Mouse (Mus musculus): ENCODE results near the gene Snrnp27.

Gene Snrnp27

DNA sequence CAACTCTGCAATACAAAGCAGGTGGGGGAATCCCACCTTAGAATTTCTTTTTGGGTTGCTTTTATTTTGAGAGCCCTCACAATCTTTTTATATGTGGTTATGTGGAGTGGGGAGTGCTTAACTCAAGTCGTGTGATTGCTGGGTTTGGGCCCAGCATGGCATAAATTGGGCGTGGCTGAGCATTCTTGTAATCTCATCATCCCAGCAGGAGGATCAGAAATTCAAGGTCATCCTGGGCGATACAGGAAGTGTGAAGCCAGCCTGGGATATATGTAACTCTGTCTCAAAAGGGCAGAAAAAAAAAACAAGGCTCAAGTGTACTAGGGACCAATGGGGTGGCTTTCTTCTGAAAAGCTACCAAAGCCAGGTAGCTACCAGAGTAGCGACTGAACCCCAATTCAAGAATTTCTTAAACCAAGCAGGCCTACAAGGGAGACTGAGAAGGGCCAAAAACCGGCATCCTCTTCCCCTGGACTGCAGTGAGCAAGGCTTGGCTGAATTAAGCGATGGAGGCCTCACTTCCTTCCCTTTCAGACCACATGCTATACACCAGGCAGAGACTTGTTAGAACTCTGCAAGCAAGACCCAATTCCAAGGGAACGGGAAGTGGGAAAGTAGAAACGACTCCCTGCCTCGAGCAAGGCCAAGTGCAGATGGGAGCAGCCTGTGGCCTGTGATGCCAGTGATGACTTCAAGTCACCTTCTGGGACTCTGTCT, 24.0 kb downstream of the Snrnp27 start:
- peak; percentile 85 for DNase-seq

DNA sequence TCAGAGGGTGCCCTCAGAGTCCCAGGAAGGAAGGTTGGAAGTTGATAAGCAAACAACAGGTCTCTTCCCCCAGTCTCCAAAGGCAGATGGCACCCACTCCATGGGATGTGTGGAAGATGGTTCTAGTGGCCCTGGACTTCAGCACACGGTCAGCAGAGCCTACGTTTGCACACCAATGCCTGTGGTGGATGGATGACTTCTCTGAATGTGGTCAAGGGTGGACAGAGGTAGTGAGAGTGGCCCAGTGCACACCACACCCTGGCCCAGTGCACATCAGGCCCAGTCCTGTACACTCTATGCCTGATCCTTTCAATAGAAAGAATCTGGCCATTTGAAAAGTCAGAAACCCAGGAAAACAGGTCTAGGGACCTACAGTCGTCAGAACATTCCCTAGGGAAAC, 25.8 kb downstream of the Snrnp27 start:
- DNase-seq: no peak

DNA sequence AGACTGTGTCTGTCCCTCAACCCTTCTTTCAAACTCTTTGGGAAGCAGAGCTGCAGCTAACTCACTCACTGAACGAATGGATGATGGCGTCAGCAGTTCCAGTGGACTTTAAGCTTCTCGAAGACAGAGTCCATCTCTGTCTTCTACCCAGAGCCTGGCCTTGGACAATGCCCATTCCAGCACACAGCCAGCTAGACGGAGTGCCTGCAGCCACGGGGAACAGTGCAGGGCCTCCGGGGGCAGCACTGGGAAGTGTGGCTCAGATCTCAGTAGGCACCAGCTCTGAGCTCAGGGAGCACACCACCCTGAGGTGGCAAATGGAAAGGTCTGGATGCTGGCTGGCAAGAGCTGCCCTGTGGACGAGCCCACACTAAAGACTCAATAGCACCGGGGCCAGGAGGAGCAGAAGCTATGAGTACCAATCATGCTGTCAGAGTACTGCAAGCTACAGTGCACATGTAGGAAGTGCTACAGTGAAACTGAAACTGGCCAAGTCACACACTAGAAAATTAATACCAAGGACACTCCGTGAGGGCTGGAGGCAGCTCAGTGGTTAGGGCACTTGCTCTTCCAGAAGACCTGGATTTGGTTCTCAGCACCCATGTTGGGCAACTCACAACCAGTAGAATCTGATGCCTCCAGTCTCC, 29.9 kb downstream of the Snrnp27 start:
- no peak for DNase-seq

DNA sequence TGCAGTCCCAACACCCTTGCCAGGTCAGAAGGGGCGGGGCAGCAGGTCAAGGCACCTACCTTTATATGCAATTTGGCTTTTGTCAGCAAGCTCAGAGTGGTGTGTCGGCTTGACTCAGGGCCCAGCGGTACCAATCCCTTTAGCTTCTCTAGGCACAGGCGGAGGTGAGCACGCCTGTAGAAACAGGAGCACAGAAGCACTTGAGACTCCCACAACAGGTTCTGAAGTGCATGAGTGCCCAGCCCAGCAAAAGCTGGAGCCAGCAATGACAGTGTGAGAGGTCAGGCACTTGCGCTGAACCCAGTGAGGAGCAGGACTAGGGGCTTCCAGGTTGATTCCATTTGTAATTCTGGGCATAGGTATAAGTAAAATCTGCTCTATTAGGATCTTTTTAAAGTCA, 31.3 kb downstream of the Snrnp27 start:
- DNase-seq: no peak

DNA sequence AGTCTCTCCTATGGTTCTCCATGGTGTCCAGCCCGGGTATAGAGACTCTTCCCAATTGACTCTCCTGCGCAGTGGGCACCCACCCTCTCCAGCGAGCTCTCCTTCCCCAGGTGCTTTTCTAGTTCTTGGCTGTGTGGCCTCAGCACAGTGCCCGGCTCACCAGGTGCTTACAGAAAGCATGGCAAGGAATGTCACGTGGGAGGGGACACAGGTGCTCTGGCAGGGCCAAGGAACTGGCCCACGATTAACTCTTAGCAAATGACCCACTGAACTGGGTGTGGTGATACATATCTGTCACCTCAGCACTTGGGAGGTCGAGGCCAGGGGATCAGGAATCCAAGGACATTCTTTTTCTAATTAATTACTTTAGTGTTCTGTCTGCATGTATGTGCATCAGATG, 38.2 kb downstream of the Snrnp27 start:
- no peak for DNase-seq

DNA sequence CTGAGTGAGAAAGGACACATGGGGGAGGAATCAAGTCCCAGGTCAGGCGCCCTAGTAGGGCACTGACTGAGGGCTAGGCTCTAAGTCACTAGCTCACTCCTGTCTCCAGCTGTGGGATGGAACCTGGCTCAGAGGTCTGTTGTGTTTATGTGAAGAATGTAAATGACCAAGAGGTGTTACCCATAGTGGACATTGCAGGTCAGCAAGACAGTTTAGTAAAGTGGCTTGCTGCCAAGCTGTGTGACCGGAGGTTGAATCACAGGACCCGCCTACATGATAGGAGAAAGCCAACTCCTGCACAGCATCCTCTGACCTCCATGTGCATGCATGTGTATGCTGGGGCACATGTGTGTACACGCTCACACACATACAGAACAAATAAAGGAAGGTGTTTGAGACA, 38.8 kb downstream of the Snrnp27 start:
- DNase-seq: no peak

DNA sequence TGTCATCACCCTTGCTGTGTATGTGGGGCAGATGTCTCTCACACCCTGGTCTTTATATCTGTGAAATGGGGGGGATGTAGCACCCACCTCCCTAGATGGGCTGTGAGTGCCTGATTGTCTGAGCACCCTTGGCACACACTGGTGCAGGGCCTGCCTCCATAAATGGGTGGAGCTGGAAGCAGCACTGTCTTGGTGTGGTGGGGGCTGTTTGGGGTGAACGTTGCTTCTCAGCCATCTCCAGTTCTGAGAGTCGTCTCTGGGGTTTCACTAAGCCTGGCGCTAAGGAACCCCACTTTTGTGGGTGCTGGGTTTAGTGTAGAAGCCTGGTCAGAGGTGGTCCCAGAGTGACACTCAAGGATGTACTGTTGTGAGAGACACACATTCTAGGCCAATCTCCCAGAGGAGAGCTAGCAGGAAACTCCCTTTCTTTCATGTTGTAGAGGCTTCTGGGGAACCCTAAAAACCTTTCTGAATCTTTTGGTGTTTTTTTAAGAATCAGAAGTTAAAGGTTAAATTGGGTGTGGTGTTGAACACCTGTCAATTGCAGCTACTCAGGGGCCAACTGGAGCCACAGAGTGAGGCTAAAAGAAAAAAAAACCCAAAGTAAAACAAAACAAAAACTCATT, 39.4 kb downstream of the Snrnp27 start:
- DNase-seq: no peak

DNA sequence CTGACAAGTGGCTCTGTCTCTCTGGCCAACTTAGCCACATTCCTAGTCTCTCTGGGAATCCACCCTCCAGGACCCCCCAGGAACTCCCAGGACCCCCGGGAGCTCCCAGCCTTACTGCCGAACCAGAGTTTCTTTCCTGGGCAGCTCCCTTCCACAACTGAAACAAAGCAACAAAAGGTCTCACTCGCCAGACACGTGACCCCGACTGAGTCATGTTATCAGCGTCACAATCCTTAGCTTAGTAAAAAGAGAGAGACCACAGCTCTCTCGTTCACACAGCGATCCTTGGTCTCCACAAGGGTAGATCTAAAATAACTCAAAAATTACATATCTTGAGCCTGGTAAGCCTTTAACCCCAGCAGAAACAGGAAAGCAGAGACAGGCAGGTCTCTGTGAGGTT, 42.6 kb downstream of the Snrnp27 start:
- DNase-seq: peak; percentile 29

DNA sequence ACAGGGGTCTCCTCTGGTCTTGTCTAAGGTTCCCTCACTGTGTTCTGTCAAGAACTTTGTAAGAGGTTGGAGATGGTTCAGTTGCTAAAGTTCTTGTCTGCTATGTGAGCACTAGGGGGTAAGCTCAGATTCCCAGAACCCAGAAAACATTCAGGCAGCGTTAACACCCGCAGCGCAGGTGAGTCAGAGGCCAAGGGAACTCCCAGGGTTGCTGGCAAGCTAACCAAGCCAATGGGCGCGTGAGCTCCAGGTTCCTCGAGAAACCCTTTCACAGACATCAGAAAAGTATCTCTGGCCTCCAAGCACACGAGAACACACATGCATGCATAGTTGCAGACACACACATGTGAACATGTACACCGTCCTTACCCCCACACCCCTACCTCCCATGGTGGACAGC, 43.5 kb downstream of the Snrnp27 start:
- DNase-seq: peak; percentile 26

DNA sequence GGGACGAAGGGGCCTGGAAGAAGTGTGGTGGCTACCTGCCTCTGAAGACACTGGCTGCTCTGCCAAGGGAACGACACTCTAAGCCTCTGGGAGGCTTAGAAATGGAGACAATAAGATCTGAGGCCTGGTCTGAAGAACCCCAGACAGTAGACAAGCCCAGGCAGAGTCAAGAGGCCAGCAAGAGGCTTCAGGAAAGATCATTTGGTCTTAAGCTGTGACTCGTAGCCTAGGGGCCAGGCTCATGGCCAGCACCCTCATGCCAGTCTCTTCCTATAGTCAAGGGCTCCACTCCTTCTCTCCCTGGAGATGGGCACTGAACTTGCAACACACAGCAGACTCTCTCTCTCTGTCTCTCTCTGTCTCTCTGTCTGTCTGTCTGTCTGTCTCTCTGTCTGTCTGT, 44.2 kb downstream of the Snrnp27 start:
- peak; percentile 25 for DNase-seq

DNA sequence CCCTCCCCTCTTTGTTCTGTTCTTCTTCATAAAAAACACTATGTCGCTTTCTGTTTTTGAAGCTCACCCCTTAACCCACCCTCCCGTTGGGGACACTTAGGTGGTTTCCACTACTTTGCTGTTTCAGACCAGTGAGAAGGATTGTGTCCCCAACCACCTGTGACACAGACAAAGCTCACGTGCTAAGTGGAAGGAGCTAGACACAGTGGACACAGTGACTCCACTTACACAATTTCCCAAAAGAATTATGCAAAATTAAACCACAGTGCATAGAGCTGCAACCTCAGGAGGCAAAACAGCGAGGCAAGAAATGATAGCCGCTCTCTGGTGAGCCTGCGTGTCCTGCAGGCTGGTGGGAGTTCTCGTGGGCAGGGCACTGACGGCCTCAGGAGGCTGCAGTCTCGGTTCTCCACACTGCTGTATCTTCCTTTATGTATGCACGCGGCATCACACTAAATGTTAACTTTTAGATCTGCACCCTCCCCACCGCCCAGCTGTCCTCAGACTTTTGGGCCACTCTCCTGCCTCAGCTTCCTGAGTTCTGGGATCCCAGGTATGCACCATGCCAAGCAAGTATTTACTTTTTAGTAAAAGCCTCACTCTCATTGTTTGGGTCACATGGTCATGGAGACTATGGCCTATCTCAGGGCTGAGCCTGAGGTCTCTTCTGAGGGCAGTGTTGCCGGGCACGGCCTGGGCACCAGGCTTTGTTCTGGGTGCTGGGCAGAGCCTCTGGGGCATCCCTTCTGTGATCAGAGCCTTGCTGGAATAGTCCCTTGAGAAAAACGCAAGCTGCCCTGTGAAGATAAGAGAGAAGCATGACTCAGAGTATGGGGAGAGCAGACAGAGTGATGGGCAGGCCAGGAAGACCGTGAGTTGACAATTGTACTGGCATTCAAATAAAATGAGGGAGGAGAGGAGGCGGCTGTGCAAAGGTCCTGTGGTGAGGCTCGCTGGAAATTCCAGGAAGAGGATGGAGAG, 44.9 kb downstream of the Snrnp27 start:
- peak; percentile 83 for DNase-seq

DNA sequence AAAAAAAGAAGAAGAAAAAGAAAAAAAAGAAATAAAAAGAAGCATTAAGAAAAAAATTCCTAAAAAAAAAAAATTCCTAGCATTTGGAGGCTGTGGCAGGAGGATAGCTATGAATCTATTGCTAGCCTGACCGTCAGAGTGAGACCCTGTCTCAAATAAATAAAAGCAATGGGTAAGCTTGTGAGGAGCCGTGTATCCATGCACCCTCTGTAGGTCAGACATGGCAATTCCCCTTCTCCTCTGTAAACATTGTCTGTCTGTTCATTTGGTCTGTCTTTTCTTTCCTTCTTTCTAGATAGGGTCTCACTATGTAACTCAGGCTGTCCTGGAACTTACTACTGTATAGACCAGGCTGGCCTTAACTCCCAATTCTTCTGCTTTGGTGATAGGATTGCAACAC, 45.9 kb downstream of the Snrnp27 start:
- no peak for DNase-seq

DNA sequence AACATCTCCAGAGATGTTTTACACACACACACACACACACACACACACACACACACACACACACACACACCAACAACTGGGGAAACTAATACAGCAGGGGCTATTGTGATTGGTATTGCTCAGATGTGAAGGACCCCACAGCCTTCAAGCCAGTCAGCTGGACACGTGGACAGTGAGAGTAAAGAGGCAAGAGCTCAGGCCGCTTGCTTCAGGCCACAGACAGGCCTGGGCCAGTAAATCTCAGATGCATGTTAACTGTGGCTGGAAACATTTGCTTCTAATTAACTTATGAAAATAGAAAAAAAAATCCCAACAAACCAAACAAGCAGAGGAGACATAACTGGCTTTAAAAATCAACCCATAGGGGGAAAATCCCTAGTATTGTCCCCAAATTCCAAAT, 46.5 kb downstream of the Snrnp27 start:
- no peak for DNase-seq

DNA sequence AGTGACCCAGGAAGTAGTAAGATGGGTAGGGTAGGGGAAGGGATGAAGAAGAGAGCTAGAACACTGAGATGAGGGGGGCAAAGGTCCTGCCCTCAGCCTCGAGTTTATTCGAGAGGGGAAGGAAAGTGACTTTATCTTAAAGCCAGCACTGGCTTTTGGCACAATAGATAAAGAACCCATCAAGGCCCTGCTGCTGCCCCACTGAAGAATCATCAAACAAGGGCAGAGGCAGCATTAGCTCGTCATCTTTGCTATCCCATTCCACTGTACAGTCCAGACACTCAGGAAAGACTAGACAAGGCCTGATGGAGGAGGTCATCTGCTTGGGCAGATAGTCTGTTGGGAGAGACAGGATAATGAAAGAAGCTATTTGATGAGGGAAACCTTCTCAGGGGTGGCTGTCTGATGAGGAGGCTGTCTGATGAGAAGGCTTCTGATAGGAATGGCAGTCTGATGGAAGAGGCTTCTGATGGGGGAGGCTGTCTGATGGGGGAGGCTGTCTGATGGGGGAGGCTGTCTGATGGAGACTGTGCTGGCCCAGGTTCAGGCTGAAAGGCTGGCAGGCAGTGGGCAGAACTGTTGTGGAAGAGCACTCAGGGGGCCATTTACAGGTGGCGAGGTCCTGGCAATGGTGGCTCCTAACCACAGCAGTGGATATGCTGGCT, 47.0 kb downstream of the Snrnp27 start:
- DNase-seq: peak; percentile 77

DNA sequence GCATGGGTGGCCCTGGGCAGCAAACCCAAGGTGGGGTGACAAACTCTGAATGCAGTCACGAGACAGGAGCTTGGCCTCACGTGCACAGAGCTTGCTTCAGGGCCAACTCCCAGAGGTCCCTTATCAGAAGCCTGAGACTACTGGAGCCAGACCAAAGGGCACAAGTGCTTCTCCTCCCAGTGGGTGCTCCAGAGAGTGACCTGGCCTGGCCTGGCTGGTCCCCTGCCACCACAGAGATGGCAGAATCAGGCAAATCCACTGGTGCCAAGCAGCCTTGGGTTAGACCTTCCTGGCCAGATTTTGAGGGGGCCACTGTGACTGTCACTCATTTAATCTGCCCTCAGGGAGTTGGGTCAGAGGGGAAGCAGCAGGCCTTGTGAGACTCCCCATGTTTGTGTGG, 47.8 kb downstream of the Snrnp27 start:
- peak; percentile 85 for DNase-seq

DNA sequence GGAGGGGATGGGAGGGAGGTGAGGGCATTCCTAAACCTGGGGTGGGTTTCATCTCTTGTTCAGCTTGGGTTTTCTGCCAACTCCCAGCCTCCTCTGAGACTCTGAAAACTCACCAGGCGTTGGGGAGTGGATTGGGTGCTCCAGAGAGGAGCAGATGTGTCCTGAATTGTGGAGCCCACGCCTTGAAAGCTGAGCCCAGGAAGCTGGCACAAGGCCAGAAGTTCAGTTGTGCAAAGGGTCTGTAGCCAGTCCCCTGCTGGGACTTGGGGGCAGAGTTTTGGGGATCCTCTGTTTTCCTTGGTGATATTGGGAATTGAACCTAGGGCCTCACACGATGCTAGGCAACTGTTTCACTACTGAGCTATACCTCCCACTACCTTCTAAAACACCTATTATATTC, 54.2 kb downstream of the Snrnp27 start:
- DNase-seq: no peak

DNA sequence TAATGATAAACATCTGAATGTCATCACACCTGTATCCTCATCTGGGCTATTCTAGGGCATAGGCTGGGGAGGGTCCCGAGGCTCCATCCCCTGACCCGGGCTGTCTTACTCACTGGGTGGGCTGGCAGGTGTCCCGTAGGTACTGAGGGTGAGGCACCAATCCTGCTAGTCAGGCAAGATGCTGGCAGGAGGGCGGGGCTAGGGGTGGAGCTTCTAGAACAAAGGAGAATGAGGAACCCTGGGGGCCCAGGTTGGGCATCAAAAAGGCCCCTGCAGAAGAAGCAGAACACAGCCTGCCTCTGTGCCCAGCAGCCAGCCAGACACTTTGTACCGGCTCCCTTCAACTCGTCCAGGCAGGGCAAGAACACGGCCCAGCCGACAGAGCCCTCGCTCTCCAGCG, 56.4 kb downstream of the Snrnp27 start, which contains the start of gene Asprv1:
Gene Asprv1 (plus strand): TSS at position 219 of the 400 bp plus-strand sequence.
- peak; percentile 44 for DNase-seq
